Mouse (Mus musculus) thymus, adult 2 months (tissue): ENCODE data around the gene Apoa4. TPM values are rescaled to one million over a fixed set of nuclear protein-coding genes. Genes with fewer than 3 reads are reported as not detected.

Source experiments
- DNase-seq: peaks from one replicate; pipeline ENCODE4 v3.0.0; 2021
- H3K27ac ChIP-seq: fragments of 200-500 bp; 2 replicates; pipeline ENCODE4 v1.5.1; 2012; ENCODE audit warnings: low read length, control low read depth; ENCODE audit not compliant: control insufficient read depth, insufficient read depth
- H3K27me3 ChIP-seq: fragments of 200-500 bp; 2 replicates; pipeline ENCODE4 v1.6.1; 2012; ENCODE audit warnings: mild to moderate bottlenecking, low read length, moderate library complexity, mixed read lengths; ENCODE audit not compliant: control insufficient read depth, insufficient read depth
- H3K36me3 ChIP-seq: fragments of 200-500 bp; 2 replicates; pipeline ENCODE4 v1.6.1; 2012; ENCODE audit warnings: mild to moderate bottlenecking, low read length, moderate library complexity; ENCODE audit not compliant: control insufficient read depth, insufficient read depth
- H3K4me1 ChIP-seq: fragments of 200-500 bp; replicated peaks from 2 replicates; pipeline ENCODE4 v1.6.1; 2012; ENCODE audit warnings: low read length; ENCODE audit not compliant: control insufficient read depth, insufficient read depth
- H3K4me3 ChIP-seq: fragments of 200-500 bp; 2 replicates; pipeline ENCODE4 v1.5.1; 2012; ENCODE audit warnings: mild to moderate bottlenecking, low read length, control low read depth, moderate library complexity; ENCODE audit not compliant: control insufficient read depth, insufficient read depth
- CTCF ChIP-seq: fragments of 200-500 bp; IDR thresholded peaks from 2 replicates; pipeline ENCODE4 v1.5.1; 2012; ENCODE audit warnings: mild to moderate bottlenecking, control low read depth, low read length, moderate library complexity, borderline replicate concordance; ENCODE audit not compliant: control insufficient read depth, poor library complexity, insufficient read depth; ENCODE audit errors: extremely low read depth
- POLR2A ChIP-seq: fragments of 200-500 bp; IDR thresholded peaks from 2 replicates; pipeline ENCODE4 v1.6.1; 2012; ENCODE audit warnings: mild to moderate bottlenecking, low read length, control low read depth, moderate library complexity; ENCODE audit not compliant: control insufficient read depth, poor library complexity, insufficient read depth; ENCODE audit errors: extremely low read depth
- WGBS: fragments of 180-500 bp; shearing (Covaris S2); methylation state at CpG from one replicate; pipeline ENCODE4 v1.1.7; 2018; 5-methylcytosine and 5-hydroxymethylcytosine counted together
- polyA plus RNA-seq: library from polyadenylated mRNA; depleted of rRNA; stranded (reverse); fragments of >200 nt; gene quantifications from 2 replicates; pipeline ENCODE4 v1.2.3, GENCODE M21; 2012

Gene Apoa4
- polyA plus RNA-seq, 1 experiment, result 8.2 TPM

GRCm38 (mm10) chr9:46230450-46230975, 10.0 kb upstream of the Apoa4 start:
- H3K4me3 ChIP-seq, result no peak overlapping the region
- peaks cover 5% of the 10 kb centered on the region for H3K4me1 ChIP-seq
- no peaks in the 10 kb centered on the region for H3K27me3 ChIP-seq
- WGBS, result 59% methylated on average over 13 of the region's 13 CpGs
- no peak overlapping the region for H3K27ac ChIP-seq
- no peak for DNase-seq
- H3K36me3 ChIP-seq, result no peaks in the 10 kb centered on the region
- TF ChIP-seq POLR2A, result no peak
- no peak for TF ChIP-seq CTCF

- TF ChIP-seq CTCF, result no peak
- TF ChIP-seq POLR2A, result no peak
- WGBS, result 90% methylated on average over 6 of the region's 6 CpGs
- no peak overlapping the region for H3K27ac ChIP-seq
- H3K4me3 ChIP-seq, result no peak overlapping the region
- DNase-seq, result no peak
- H3K36me3 ChIP-seq, result no peaks in the 10 kb centered on the region
- peaks cover 2% of the 10 kb centered on the region for H3K4me1 ChIP-seq
- H3K27me3 ChIP-seq, result no peaks in the 10 kb centered on the region
These were observed 5.3 kb upstream of the Apoa4 start for GRCm38 (mm10) chr9:46235196-46235595.

DNA sequence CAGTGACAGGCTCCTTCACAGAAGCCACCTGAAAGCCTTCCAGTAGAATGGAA, 5.1 kb upstream of the Apoa4 start, which contains the start of gene Apoc3:
Gene Apoc3 (minus strand): TSS at position 41 of the 53 bp plus-strand sequence.
- no peak within 1 kb of the TSS for H3K4me3 ChIP-seq
- DNase-seq, result no peak
- no peaks in the 10 kb centered on the region for H3K27me3 ChIP-seq
- H3K4me1 ChIP-seq, result peaks cover under 1% of the 10 kb centered on the region; the same call in 1 of the 2 replicates
- H3K27ac ChIP-seq, result no peak within 1 kb of the TSS
- no peak for TF ChIP-seq CTCF
- no peak for TF ChIP-seq POLR2A
- no peaks in the 10 kb centered on the region for H3K36me3 ChIP-seq

DNA sequence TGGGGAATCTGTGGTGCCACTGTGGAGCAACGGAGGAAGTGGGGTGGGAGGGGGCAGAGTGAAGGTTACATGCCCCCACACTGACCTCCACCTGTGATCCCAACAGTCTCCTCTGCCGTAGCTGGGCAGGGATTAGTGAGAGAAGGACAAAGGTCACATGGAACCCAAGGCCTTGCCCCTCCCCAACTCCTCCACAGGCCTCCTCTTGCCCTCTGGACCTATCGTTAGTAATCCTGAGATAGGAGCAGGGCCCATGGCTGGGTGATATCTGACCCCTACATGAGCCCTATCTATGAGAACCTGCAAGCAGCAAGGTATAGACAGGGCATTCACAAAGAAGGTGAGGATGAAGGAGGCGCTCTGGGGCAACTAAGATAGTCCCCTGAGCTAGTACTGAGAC, 4.8 kb upstream of the Apoa4 start:
- DNase-seq, result no peak
- H3K36me3 ChIP-seq, result no peaks in the 10 kb centered on the region
- no peaks in the 10 kb centered on the region for H3K4me1 ChIP-seq
- H3K27me3 ChIP-seq, result no peaks in the 10 kb centered on the region
- WGBS, result 86% methylated on average over 4 of the region's 4 CpGs
- H3K27ac ChIP-seq, result no peak overlapping the region
- TF ChIP-seq CTCF (no peak), POLR2A (no peak)
- no peak overlapping the region for H3K4me3 ChIP-seq

DNA sequence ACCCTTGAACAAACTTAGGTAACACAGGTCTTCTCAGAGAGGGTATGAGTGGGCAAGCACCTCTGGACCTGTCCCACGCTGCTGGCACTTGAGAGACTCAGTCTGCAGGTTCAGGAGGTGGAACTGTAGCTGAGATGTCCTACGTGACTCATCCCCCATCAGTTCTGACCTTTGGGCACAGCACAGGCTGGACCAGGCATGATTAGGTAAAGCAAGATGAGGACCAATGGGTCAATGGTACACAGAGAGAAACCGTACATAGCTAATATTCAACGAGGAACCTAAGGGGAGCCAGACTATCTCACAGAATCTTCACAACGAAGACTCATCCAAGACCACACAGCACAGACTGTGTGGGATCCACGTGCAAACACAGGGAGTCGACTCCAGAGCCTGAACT, 1.6 kb upstream of the Apoa4 start:
- Histone ChIP-seq H3K27me3 (no peaks in the 10 kb centered on the region), H3K27ac (no peak overlapping the region), H3K4me1 (no peaks in the 10 kb centered on the region), H3K36me3 (no peaks in the 10 kb centered on the region), H3K4me3 (no peak overlapping the region)
- DNase-seq, result no peak
- no peak for TF ChIP-seq POLR2A
- TF ChIP-seq CTCF, result no peak
- 92% methylated on average over 7 of the region's 7 CpGs for WGBS

- H3K27ac ChIP-seq, result no peak overlapping the region
- no peaks in the 10 kb centered on the region for H3K36me3 ChIP-seq
- H3K27me3 ChIP-seq, result no peaks in the 10 kb centered on the region
- no peak overlapping the region for H3K4me3 ChIP-seq
- 91% methylated on average over 2 of the region's 2 CpGs for WGBS
- TF ChIP-seq POLR2A (no peak), CTCF (no peak)
- no peaks in the 10 kb centered on the region for H3K4me1 ChIP-seq
- no peak for DNase-seq
These were observed 1.3 kb downstream of the Apoa4 start for GRCm38 (mm10) chr9:46241818-46242217.

GRCm38 (mm10) chr9:46243122-46243521, 2.6 kb downstream of the Apoa4 start:
- no peaks in the 10 kb centered on the region for H3K4me1 ChIP-seq
- no peak overlapping the region for H3K4me3 ChIP-seq
- TF ChIP-seq CTCF (no peak), POLR2A (no peak)
- DNase-seq, result no peak
- H3K27me3 ChIP-seq, result no peaks in the 10 kb centered on the region
- 84% methylated on average over 4 of the region's 4 CpGs for WGBS
- H3K36me3 ChIP-seq, result no peaks in the 10 kb centered on the region
- H3K27ac ChIP-seq, result no peak overlapping the region
